Mouse (Mus musculus) heart, embryonic 14.5 days (tissue): ENCODE measurements at regions not wholly inside any gene's neighbourhood (a gene's known extent, or its start where the extent isn't known, plus 50 kb on each side); places are given as distances from the start of the nearest gene placed in this dataset.

Experiments
- ATAC-seq: fragments of 200-750 bp; cut with Nextera tagmentation; 2 replicates; pipeline ENCODE4 v1.8.0; 2017; ENCODE audit warnings: low read depth, moderate TSS enrichment; ENCODE audit not compliant: insufficient number of reproducible peaks, insufficient read depth, low FRiP score
- H3K27ac ChIP-seq, 2 experiments: fragments of 200-500 bp in 1 of 2; fragments of 300-500 bp in 1 of 2; sonication (generic) in 1 of 2; replicated peaks in 1 of 2; 2 replicates each; pipeline ENCODE4 v1.5.1; 2012 to 2014; ENCODE audit warnings: low read depth in 2 of 2, low read length in 2 of 2, control low read depth in 1 of 2, mild to moderate bottlenecking in 1 of 2, mixed read lengths in 1 of 2; ENCODE audit not compliant: control insufficient read depth in 1 of 2, insufficient read depth in 1 of 2
- H3K27me3 ChIP-seq: fragments of 300-500 bp; sonication (generic); 2 replicates; pipeline ENCODE4 v1.6.1; 2014; ENCODE audit warnings: mild to moderate bottlenecking, low read length, control low read depth; ENCODE audit not compliant: control insufficient read depth, insufficient read depth
- H3K36me3 ChIP-seq: fragments of 300-500 bp; sonication (generic); 2 replicates; pipeline ENCODE4 v1.6.1; 2014; ENCODE audit warnings: mild to moderate bottlenecking, control low read depth, low read length, mixed read lengths; ENCODE audit not compliant: control insufficient read depth, insufficient read depth
- H3K4me1 ChIP-seq, 2 experiments: fragments of 200-500 bp in 1 of 2; fragments of 300-500 bp in 1 of 2; sonication (generic) in 1 of 2; 2 replicates each; pipeline ENCODE4 v1.6.1; 2012 to 2014; ENCODE audit warnings: low read length in 2 of 2, control low read depth in 1 of 2, mixed read lengths in 1 of 2; ENCODE audit not compliant: control insufficient read depth in 2 of 2, insufficient read depth in 2 of 2
- H3K4me2 ChIP-seq: fragments of 300-500 bp; sonication (generic); 2 replicates; pipeline ENCODE4 v1.6.1; 2014; ENCODE audit warnings: mild to moderate bottlenecking, low read length
- H3K4me3 ChIP-seq, 2 experiments: fragments of 200-500 bp in 1 of 2; fragments of 300-500 bp in 1 of 2; sonication (generic) in 1 of 2; 2 replicates each; pipeline ENCODE4 v1.5.1; 2012 to 2014; ENCODE audit warnings: low read length in 2 of 2, mild to moderate bottlenecking in 2 of 2, control low read depth in 1 of 2, low read depth in 1 of 2, moderate library complexity in 1 of 2; ENCODE audit not compliant: control insufficient read depth in 1 of 2, insufficient read depth in 1 of 2
- H3K9ac ChIP-seq: fragments of 300-500 bp; sonication (generic); 2 replicates; pipeline ENCODE4 v1.6.1; 2014; ENCODE audit warnings: mild to moderate bottlenecking, low read length
- H3K9me3 ChIP-seq: fragments of 300-500 bp; sonication (generic); 2 replicates; pipeline ENCODE4 v1.6.1; 2016; ENCODE audit warnings: low read length, control low read depth; ENCODE audit not compliant: control insufficient read depth
- WGBS: fragments of 180-500 bp; shearing (Covaris S2); extraction: QIAGEN DNeasy Blood & Tissue Kit; methylation state at CpG from one replicate; pipeline ENCODE4 v1.1.7; 2014; 5-methylcytosine and 5-hydroxymethylcytosine counted together

GRCm38 (mm10) chr13:60123964-60124363, 53.2 kb downstream of the Gas1 start:
- H3K4me1 ChIP-seq = peaks cover 0 to 12% of the 10 kb centered on the region in 2 experiments; a peak in 2 of 4 replicates
- no peak overlapping the region for H3K27ac ChIP-seq
- no peaks in the 10 kb centered on the region for H3K36me3 ChIP-seq
- H3K9ac ChIP-seq = no peak overlapping the region
- H3K4me3 ChIP-seq = no peak overlapping the region
- 48% methylated on average over 4 of the region's 4 CpGs for WGBS
- no peak for ATAC-seq
- H3K4me2 ChIP-seq = no peak overlapping the region
- H3K9me3 ChIP-seq = no peaks in the 10 kb centered on the region
- H3K27me3 ChIP-seq = no peaks in the 10 kb centered on the region

- peak overlapping the region; percentile 34 for H3K4me2 ChIP-seq
- no peaks in the 10 kb centered on the region for H3K36me3 ChIP-seq
- H3K27me3 ChIP-seq = no peaks in the 10 kb centered on the region
- no peak overlapping the region for H3K9ac ChIP-seq
- WGBS = 24% methylated on average over 6 of the region's 6 CpGs
- H3K4me3 ChIP-seq = no peak overlapping the region
- no peak overlapping the region for H3K27ac ChIP-seq
- H3K9me3 ChIP-seq = no peaks in the 10 kb centered on the region
- ATAC-seq = no peak
- peaks cover 0 to 12% of the 10 kb centered on the region in 2 experiments; a peak in 2 of 4 replicates for H3K4me1 ChIP-seq
These were observed 54.0 kb downstream of the Gas1 start for GRCm38 (mm10) chr13:60123174-60123587.

- Histone ChIP-seq H3K9ac (no peak overlapping the region), H3K36me3 (no peaks in the 10 kb centered on the region), H3K4me2 (peak overlapping the region; percentile 34), H3K4me1 (peaks cover 0 to 12% of the 10 kb centered on the region in 2 experiments; a peak in 2 of 4 replicates), H3K9me3 (no peaks in the 10 kb centered on the region), H3K27me3 (no peaks in the 10 kb centered on the region), H3K4me3 (no peak overlapping the region), H3K27ac (no peak overlapping the region)
- no peak for ATAC-seq
- 46% methylated on average over 29 of the region's 29 CpGs for WGBS
These were observed 54.6 kb downstream of the Gas1 start for GRCm38 (mm10) chr13:60122341-60123173.

- H3K9me3 ChIP-seq = no peaks in the 10 kb centered on the region
- H3K4me1 ChIP-seq = peaks cover 6 to 8% of the 10 kb centered on the region in 2 experiments
- no peak overlapping the region for H3K9ac ChIP-seq
- no peaks in the 10 kb centered on the region for H3K27me3 ChIP-seq
- no peaks in the 10 kb centered on the region for H3K36me3 ChIP-seq
- 88% methylated on average over 2 of the region's 2 CpGs for WGBS
- ATAC-seq = no peak
- H3K4me3 ChIP-seq = no peak overlapping the region
- H3K27ac ChIP-seq = no peak overlapping the region
- no peak overlapping the region for H3K4me2 ChIP-seq
These were observed 65.7 kb downstream of the Gas1 start for GRCm38 (mm10) chr13:60111465-60111864.

- H3K4me2 ChIP-seq = peak overlapping the region; percentile 51
- H3K9me3 ChIP-seq = no peaks in the 10 kb centered on the region
- ATAC-seq = no peak
- H3K4me1 ChIP-seq = peaks cover 6 to 8% of the 10 kb centered on the region in 2 experiments
- no peaks in the 10 kb centered on the region for H3K27me3 ChIP-seq
- H3K9ac ChIP-seq = peak overlapping the region; percentile 36; the same call in 1 of the 2 replicates
- no peak overlapping the region for H3K4me3 ChIP-seq
- WGBS = 7% methylated on average over 11 of the region's 11 CpGs
- H3K36me3 ChIP-seq = no peaks in the 10 kb centered on the region
- H3K27ac ChIP-seq = peak overlapping the region; percentile 19 to 22; a peak in 2 of 4 replicates
These were observed 66.9 kb downstream of the Gas1 start for GRCm38 (mm10) chr13:60110079-60110846.

GRCm38 (mm10) chr13:60105286-60105685, 71.9 kb downstream of the Gas1 start:
- H3K27me3 ChIP-seq = no peaks in the 10 kb centered on the region
- no peak overlapping the region for H3K27ac ChIP-seq
- ATAC-seq = no peak
- H3K4me2 ChIP-seq = no peak overlapping the region
- no peak overlapping the region for H3K9ac ChIP-seq
- peaks cover 3 to 4% of the 10 kb centered on the region in 2 experiments for H3K4me1 ChIP-seq
- 82% methylated on average over 9 of the region's 9 CpGs for WGBS
- H3K4me3 ChIP-seq = no peak overlapping the region
- no peaks in the 10 kb centered on the region for H3K9me3 ChIP-seq
- no peaks in the 10 kb centered on the region for H3K36me3 ChIP-seq

GRCm38 (mm10) chr13:60101651-60102050, 75.5 kb downstream of the Gas1 start:
- WGBS = 59% methylated on average over 4 of the region's 4 CpGs
- Histone ChIP-seq H3K36me3 (no peaks in the 10 kb centered on the region), H3K27me3 (no peaks in the 10 kb centered on the region), H3K9me3 (no peaks in the 10 kb centered on the region), H3K4me3 (no peak overlapping the region), H3K27ac (no peak overlapping the region), H3K4me2 (no peak overlapping the region), H3K9ac (no peak overlapping the region), H3K4me1 (no peaks in the 10 kb centered on the region)
- no peak for ATAC-seq
